Mouse (Mus musculus): ENCODE results near the gene Fntb.
A peak's percentile ranks its signal among the peaks of the same experiment; 100 is the strongest.
"Not testable (repeated sequence)": the region's sequence is repeated elsewhere in the genome, so short reads cannot be mapped to it uniquely, and the experiment has no call there.

The Fntb gene

GRCm38 (mm10) chr12:76792540-76792939 lies 27.2 kb downstream of the Fntb start:
- DNase-seq (ENCODE audit: low spot score in 2 of 2), result not testable (repeated sequence)

- DNase-seq (ENCODE audit: low spot score in 2 of 2), result no peak
Observed at GRCm38 (mm10) chr12:76795350-76795749, 30.0 kb downstream of the Fntb start, which contains the start of gene Gpx2. Gene Gpx2 (minus strand): TSS chr12:76795554.

- DNase-seq (ENCODE audit: low spot score in 2 of 2), result no peak
Observed at GRCm38 (mm10) chr12:76796938-76797539, 31.6 kb downstream of the Fntb start.

- no peak for DNase-seq (ENCODE audit: low spot score in 2 of 2)
Observed at GRCm38 (mm10) chr12:76798008-76798720, 32.8 kb downstream of the Fntb start.

GRCm38 (mm10) chr12:76803028-76803427 lies 37.6 kb downstream of the Fntb start:
- DNase-seq (ENCODE audit: low spot score in 2 of 2), result no peak

- DNase-seq (ENCODE audit: low spot score in 2 of 2), result peak in 1 of 2 experiments; percentile 55
Observed at GRCm38 (mm10) chr12:76803700-76804252, 38.4 kb downstream of the Fntb start.

- DNase-seq (ENCODE audit: low spot score in 2 of 2), result no peak
Observed at GRCm38 (mm10) chr12:76805056-76805811, 39.8 kb downstream of the Fntb start.

- no peak for DNase-seq (ENCODE audit: low spot score in 2 of 2)
Observed at GRCm38 (mm10) chr12:76807796-76808195, 42.4 kb downstream of the Fntb start.

- DNase-seq (ENCODE audit: low spot score in 2 of 2), result no peak
Observed at GRCm38 (mm10) chr12:76810491-76810890, 45.1 kb downstream of the Fntb start.

- no peak for DNase-seq (ENCODE audit: low spot score in 2 of 2)
Observed at GRCm38 (mm10) chr12:76811006-76811405, 45.6 kb downstream of the Fntb start.

- no peak for DNase-seq (ENCODE audit: low spot score in 2 of 2)
Observed at GRCm38 (mm10) chr12:76813543-76813942, 48.2 kb downstream of the Fntb start.

GRCm38 (mm10) chr12:76814120-76814519 lies 48.7 kb downstream of the Fntb start:
- no peak for DNase-seq (ENCODE audit: low spot score in 2 of 2)

GRCm38 (mm10) chr12:76816720-76817119 lies 51.3 kb downstream of the Fntb start:
- DNase-seq (ENCODE audit: low spot score in 2 of 2), result no peak

- DNase-seq (ENCODE audit: low spot score in 2 of 2), result no peak
Observed at GRCm38 (mm10) chr12:76817176-76817575, 51.8 kb downstream of the Fntb start.

GRCm38 (mm10) chr12:76818120-76818519 lies 52.7 kb downstream of the Fntb start:
- DNase-seq (ENCODE audit: low spot score in 2 of 2), result no peak

- no peak for DNase-seq (ENCODE audit: low spot score in 2 of 2)
Observed at GRCm38 (mm10) chr12:76818908-76819307, 53.5 kb downstream of the Fntb start.

- no peak for DNase-seq (ENCODE audit: low spot score in 2 of 2)
Observed at GRCm38 (mm10) chr12:76819816-76820215, 54.4 kb downstream of the Fntb start.

GRCm38 (mm10) chr12:76820615-76821014 lies 55.2 kb downstream of the Fntb start:
- DNase-seq (ENCODE audit: low spot score in 2 of 2), result no peak

GRCm38 (mm10) chr12:76822002-76822650 lies 56.7 kb downstream of the Fntb start:
- peak in 1 of 2 experiments; percentile 22 for DNase-seq (ENCODE audit: low spot score in 2 of 2)

- no peak for DNase-seq (ENCODE audit: low spot score in 2 of 2)
Observed at GRCm38 (mm10) chr12:76822651-76823041, 57.3 kb downstream of the Fntb start, which contains the start of gene Rab15. Gene Rab15 (minus strand): TSS chr12:76822908.

GRCm38 (mm10) chr12:76825283-76825682 lies 59.9 kb downstream of the Fntb start:
- DNase-seq (ENCODE audit: low spot score in 2 of 2), result no peak

- DNase-seq (ENCODE audit: low spot score in 2 of 2), result peak in 1 of 2 experiments; percentile 32
Observed at GRCm38 (mm10) chr12:76832704-76833103, 67.3 kb downstream of the Fntb start.
